Mouse (Mus musculus) neutrophil, adult 65 days (primary cell): Measurements from ENCODE around the gene Mrgprb4. TPM values are rescaled to one million over a fixed set of nuclear protein-coding genes. Genes with fewer than 3 reads are reported as not detected.

Source experiments
- total RNA-seq: library from RNA; stranded (reverse); gene quantifications from 2 replicates; pipeline ENCODE4 v1.2.4, GENCODE M21; 2023

Gene Mrgprb4
- total RNA-seq: not detected in 2 replicates

GRCm38 (mm10) chr7:48199188-48199587 lies at the start of gene Mrgprb4:
Gene Mrgprb4 (minus strand): TSS chr7:48199288.

DNA sequence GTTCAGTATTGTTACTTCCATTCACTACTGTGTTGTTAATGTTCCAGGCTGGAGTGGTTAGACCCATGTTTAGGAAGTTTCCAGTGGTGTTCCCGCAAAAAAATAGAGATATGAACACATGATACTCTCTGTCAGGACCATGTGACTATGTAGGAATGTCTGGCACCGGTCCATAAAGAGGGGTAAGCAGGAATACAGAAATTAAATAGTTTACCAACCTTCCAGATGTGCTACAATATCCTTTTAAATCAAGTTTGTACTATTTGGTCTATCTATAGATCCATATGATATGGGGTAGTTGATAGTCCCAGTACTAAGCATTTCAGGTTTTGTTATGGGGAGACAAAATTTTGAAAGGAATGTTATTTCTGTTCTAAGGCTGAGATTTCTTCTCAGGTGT lies 30.2 kb downstream of the Mrgprb4 start, which contains the start of gene Mrgprb5:
Gene Mrgprb5, minus strand, starts transcription at position 101 of the 400 bp plus-strand sequence.

Other genes with a start within 250 kb of the Mrgprb4 start
- not detected in 2 replicates for gene Mrgpra4, start 217.2 kb downstream of the Mrgprb4 start, total RNA-seq
- gene Mrgprx1, start 171.7 kb downstream of the Mrgprb4 start, total RNA-seq: not detected in 2 replicates
- not detected in 2 replicates for gene Mrgprb5, start 30.3 kb downstream of the Mrgprb4 start, total RNA-seq
- not detected in 2 replicates for gene Mrgprb8, start 189.2 kb upstream of the Mrgprb4 start, total RNA-seq